Mouse (Mus musculus) kidney, postnatal 0 days (tissue): ENCODE data around the gene Ykt6. TPM values are rescaled to one million over a fixed set of nuclear protein-coding genes. Genes with fewer than 3 reads are reported as not detected.

ENCODE experiments used
- ATAC-seq: fragments of 200-750 bp; cut with Nextera tagmentation; replicated peaks from 2 replicates; pipeline ENCODE4 v1.8.0; 2017; ENCODE audit warnings: low read depth, moderate number of reproducible peaks, moderate TSS enrichment, moderate library complexity; ENCODE audit not compliant: low FRiP score
- DNase-seq: peaks from one replicate; pipeline ENCODE4 v3.0.0-alpha.2; 2016; ENCODE audit warnings: low spot score
- H3K27ac ChIP-seq: fragments of 300-500 bp; sonication (generic); 2 replicates; pipeline ENCODE4 v1.5.1; 2014; ENCODE audit warnings: mild to moderate bottlenecking
- H3K27me3 ChIP-seq: fragments of 300-500 bp; sonication (generic); 2 replicates; pipeline ENCODE4 v1.6.1; 2014; ENCODE audit warnings: low read length, mixed read lengths; ENCODE audit not compliant: insufficient read depth
- H3K36me3 ChIP-seq: fragments of 300-500 bp; sonication (generic); 2 replicates; pipeline ENCODE4 v1.6.1; 2014; ENCODE audit warnings: low read length, mixed read lengths; ENCODE audit not compliant: insufficient read depth
- H3K4me1 ChIP-seq: fragments of 300-500 bp; sonication (generic); replicated peaks from 2 replicates; pipeline ENCODE4 v1.6.1; 2014; ENCODE audit warnings: antibody characterized with exemption, low read length, mixed read lengths; ENCODE audit not compliant: insufficient read depth
- H3K4me2 ChIP-seq: fragments of 300-500 bp; sonication (generic); 2 replicates; pipeline ENCODE4 v1.6.1; 2014; ENCODE audit warnings: mild to moderate bottlenecking, low read length, moderate library complexity, mixed read lengths
- H3K4me3 ChIP-seq: fragments of 300-500 bp; sonication (generic); replicated peaks from 2 replicates; pipeline ENCODE4 v1.5.1; 2014; ENCODE audit warnings: low read depth, low read length
- H3K9ac ChIP-seq: fragments of 300-500 bp; sonication (generic); 2 replicates; pipeline ENCODE4 v1.6.1; 2014; ENCODE audit warnings: low read depth, low read length
- H3K9me3 ChIP-seq: fragments of 300-500 bp; sonication (generic); replicated peaks from 2 replicates; pipeline ENCODE4 v1.6.1; 2016; ENCODE audit warnings: low read length, inconsistent platforms, mixed read lengths
- CTCF ChIP-seq: IDR thresholded peaks from 2 replicates; pipeline ENCODE4 v1.5.1; 2016; ENCODE audit warnings: antibody characterized with exemption, low read depth, mild to moderate bottlenecking, moderate library complexity
- WGBS: fragments of 180-500 bp; shearing (Covaris S2); extraction: QIAGEN DNeasy Blood & Tissue Kit; methylation state at CpG from one replicate; pipeline ENCODE4 v1.1.7; 2014; 5-methylcytosine and 5-hydroxymethylcytosine counted together
- polyA plus RNA-seq: library from polyadenylated mRNA; unstranded; fragments of >200 nt; fragmentation: Nextera tagmentation; extraction: Ambion mirVana; gene quantifications from 2 replicates; pipeline ENCODE4 v1.2.1, GENCODE M21; 2015

Gene Ykt6
- polyA plus RNA-seq, 1 experiment from 2014 or later = 41.8 TPM

- no peak for TF ChIP-seq CTCF
- Histone ChIP-seq H3K36me3 (no peaks in the 10 kb centered on the region), H3K27me3 (no peaks in the 10 kb centered on the region), H3K27ac (no peak overlapping the region), H3K9me3 (no peaks in the 10 kb centered on the region), H3K4me1 (0 out of 2 replicates have a peak, but pooled peaks cover 3% of the 10 kb centered on the region), H3K4me3 (no peak overlapping the region), H3K9ac (no peak overlapping the region), H3K4me2 (no peak overlapping the region)
- ATAC-seq = no peak
- WGBS = 65% methylated on average over 3 of the region's 3 CpGs
- no peak for DNase-seq
These were observed 39.4 kb downstream of the Ykt6 start for GRCm38 (mm10) chr11:5994880-5995279.

- H3K4me1 ChIP-seq = peaks cover 7% of the 10 kb centered on the region
- H3K36me3 ChIP-seq = no peaks in the 10 kb centered on the region
- no peak overlapping the region for H3K27ac ChIP-seq
- H3K9me3 ChIP-seq = no peaks in the 10 kb centered on the region
- TF ChIP-seq CTCF = peak; percentile 99
- H3K4me3 ChIP-seq = no peak overlapping the region
- H3K27me3 ChIP-seq = no peaks in the 10 kb centered on the region
- DNase-seq (peak; percentile 93), ATAC-seq (peak; percentile 37)
- H3K9ac ChIP-seq = no peak overlapping the region
- H3K4me2 ChIP-seq = no peak overlapping the region
- 13% methylated on average over 8 of the region's 8 CpGs for WGBS
These were observed 40.5 kb downstream of the Ykt6 start for GRCm38 (mm10) chr11:5995989-5996388.

DNA sequence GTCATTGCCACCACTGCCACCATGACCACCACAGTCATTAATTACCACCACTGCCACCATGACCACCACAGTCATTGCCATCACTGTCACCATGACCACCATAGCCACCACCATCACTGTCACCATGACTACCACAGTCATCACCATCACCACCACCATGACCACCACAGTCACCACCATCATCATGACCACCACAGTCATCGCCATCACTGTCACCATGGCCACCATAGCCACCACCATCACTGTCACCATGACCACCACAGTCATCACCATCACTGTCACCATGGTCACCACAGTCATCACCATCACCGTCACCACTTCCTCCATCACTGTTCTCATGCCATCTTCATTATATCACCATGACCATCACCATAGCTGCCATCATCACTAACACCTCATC lies 43.0 kb downstream of the Ykt6 start:
- no peak overlapping the region for H3K4me2 ChIP-seq
- 98% methylated on average over 2 of the region's 2 CpGs for WGBS
- no peak overlapping the region for H3K4me3 ChIP-seq
- no peaks in the 10 kb centered on the region for H3K36me3 ChIP-seq
- H3K4me1 ChIP-seq = peaks cover 11% of the 10 kb centered on the region
- no peak overlapping the region for H3K9ac ChIP-seq
- TF ChIP-seq CTCF = no peak
- ATAC-seq = no peak
- no peaks in the 10 kb centered on the region for H3K27me3 ChIP-seq
- no peak overlapping the region for H3K27ac ChIP-seq
- DNase-seq = no peak
- no peaks in the 10 kb centered on the region for H3K9me3 ChIP-seq

GRCm38 (mm10) chr11:5999832-6000771 lies 44.6 kb downstream of the Ykt6 start:
- Histone ChIP-seq H3K36me3 (no peaks in the 10 kb centered on the region), H3K27ac (peak overlapping the region; percentile 38), H3K9me3 (no peaks in the 10 kb centered on the region), H3K4me3 (no peak overlapping the region), H3K4me1 (peaks cover 11% of the 10 kb centered on the region), H3K27me3 (no peaks in the 10 kb centered on the region), H3K4me2 (no peak overlapping the region), H3K9ac (no peak overlapping the region)
- DNase-seq = peak; percentile 88
- 17% methylated on average over 8 of the region's 8 CpGs for WGBS
- TF ChIP-seq CTCF = no peak
- ATAC-seq = peak; percentile 74

- 77% methylated on average over 14 of the region's 14 CpGs for WGBS
- Histone ChIP-seq H3K27me3 (no peaks in the 10 kb centered on the region), H3K27ac (peak overlapping the region; percentile 65; the same call in 1 of the 2 replicates), H3K4me2 (no peak overlapping the region), H3K4me3 (no peak overlapping the region), H3K36me3 (no peaks in the 10 kb centered on the region), H3K4me1 (peaks cover 11% of the 10 kb centered on the region), H3K9me3 (no peaks in the 10 kb centered on the region), H3K9ac (no peak overlapping the region)
- DNase-seq (no peak), ATAC-seq (no peak)
- TF ChIP-seq CTCF = no peak
These were observed 45.6 kb downstream of the Ykt6 start for GRCm38 (mm10) chr11:6000961-6001682.

- DNase-seq = no peak
- no peak overlapping the region for H3K4me3 ChIP-seq
- H3K27me3 ChIP-seq = no peaks in the 10 kb centered on the region
- no peaks in the 10 kb centered on the region for H3K36me3 ChIP-seq
- 78% methylated on average over 9 of the region's 9 CpGs for WGBS
- no peak overlapping the region for H3K9ac ChIP-seq
- no peak for ATAC-seq
- H3K27ac ChIP-seq = 0 out of 2 replicates have a peak overlapping the region, but pooled peaks have one; percentile 27
- no peak for TF ChIP-seq CTCF
- H3K9me3 ChIP-seq = no peaks in the 10 kb centered on the region
- peaks cover 11% of the 10 kb centered on the region for H3K4me1 ChIP-seq
- H3K4me2 ChIP-seq = no peak overlapping the region
These were observed 46.6 kb downstream of the Ykt6 start for GRCm38 (mm10) chr11:6001981-6002649.
